Mouse (Mus musculus): ENCODE measurements around the gene Pdcl2. TPM values are rescaled to one million over a fixed set of nuclear protein-coding genes. Genes with fewer than 3 reads are reported as not detected.

Gene Pdcl2
- polyA plus RNA-seq, 1 experiment from 2014 or later, result not detected

DNA sequence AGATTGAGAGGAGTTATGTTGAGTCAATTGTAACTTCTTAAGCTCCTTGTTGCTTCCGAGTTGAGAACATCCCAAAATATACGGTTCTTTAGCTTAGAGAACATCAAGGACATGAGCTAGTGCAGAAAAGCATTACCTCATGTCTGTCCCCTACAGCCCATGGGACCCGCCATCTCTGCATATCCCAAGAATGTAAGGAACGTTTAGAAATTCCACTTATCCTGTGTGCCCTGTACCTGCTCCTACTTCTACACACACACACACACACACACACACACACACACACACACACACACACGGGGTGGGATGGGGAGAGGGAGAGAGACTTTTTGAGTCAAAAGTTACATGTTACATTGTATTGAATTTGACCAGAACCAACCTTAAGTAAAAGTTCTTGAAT lies 20.6 kb upstream of the Pdcl2 start:
- DNase-seq (no peak), ATAC-seq (ENCODE audit: low FRiP score, low TSS enrichment) (no peak)
- WGBS, result 88% methylated on average over 5 of the region's 5 CpGs
- Histone ChIP-seq H3K27ac (replicated peaks; ENCODE audit: low read depth, low read length) (no peak overlapping the region), H3K4me2 (ENCODE audit: low read length) (no peak overlapping the region), H3K9me3 (ENCODE audit: control insufficient read depth, low read length) (no peaks in the 10 kb centered on the region), H3K27me3 (ENCODE audit: control insufficient read depth, insufficient read depth, low read length) (no peaks in the 10 kb centered on the region), H3K4me3 (replicated peaks; ENCODE audit: low read depth, low read length) (no peak overlapping the region), H3K4me1 (ENCODE audit: control insufficient read depth, insufficient read depth, low read length) (no peaks in the 10 kb centered on the region), H3K36me3 (ENCODE audit: control insufficient read depth, insufficient read depth, low read length) (no peaks in the 10 kb centered on the region), H3K9ac (replicated peaks; ENCODE audit: low read length) (no peak overlapping the region)

- 63% methylated on average over 2 of the region's 2 CpGs for WGBS
- no peaks in the 10 kb centered on the region for H3K36me3 ChIP-seq (ENCODE audit: control insufficient read depth, insufficient read depth, low read length)
- no peaks in the 10 kb centered on the region for H3K9me3 ChIP-seq (ENCODE audit: control insufficient read depth, low read length)
- DNase-seq (no peak), ATAC-seq (ENCODE audit: low FRiP score, low TSS enrichment) (no peak)
- no peak overlapping the region for H3K9ac ChIP-seq (replicated peaks; ENCODE audit: low read length)
- no peak overlapping the region for H3K4me3 ChIP-seq (replicated peaks; ENCODE audit: low read depth, low read length)
- H3K4me2 ChIP-seq (ENCODE audit: low read length), result no peak overlapping the region
- no peaks in the 10 kb centered on the region for H3K4me1 ChIP-seq (ENCODE audit: control insufficient read depth, insufficient read depth, low read length)
- no peak overlapping the region for H3K27ac ChIP-seq (replicated peaks; ENCODE audit: low read depth, low read length)
- H3K27me3 ChIP-seq (ENCODE audit: control insufficient read depth, insufficient read depth, low read length), result no peaks in the 10 kb centered on the region
Observed at GRCm38 (mm10) chr5:76346137-76346536, 15.2 kb upstream of the Pdcl2 start.

GRCm38 (mm10) chr5:76340931-76341330 lies 10.0 kb upstream of the Pdcl2 start:
- WGBS, result 76% methylated on average over 2 of the region's 2 CpGs
- no peak for ATAC-seq (ENCODE audit: low FRiP score, low TSS enrichment)
- H3K9ac ChIP-seq (replicated peaks; ENCODE audit: low read length), result no peak overlapping the region
- H3K27ac ChIP-seq (replicated peaks; ENCODE audit: low read depth, low read length), result no peak overlapping the region
- H3K36me3 ChIP-seq (ENCODE audit: control insufficient read depth, insufficient read depth, low read length), result no peaks in the 10 kb centered on the region
- DNase-seq, result no peak
- no peaks in the 10 kb centered on the region for H3K4me1 ChIP-seq (ENCODE audit: control insufficient read depth, insufficient read depth, low read length)
- H3K27me3 ChIP-seq (ENCODE audit: control insufficient read depth, insufficient read depth, low read length), result no peaks in the 10 kb centered on the region
- H3K4me3 ChIP-seq (replicated peaks; ENCODE audit: low read depth, low read length), result no peak overlapping the region
- H3K4me2 ChIP-seq (ENCODE audit: low read length), result no peak overlapping the region
- H3K9me3 ChIP-seq (ENCODE audit: control insufficient read depth, low read length), result no peaks in the 10 kb centered on the region

GRCm38 (mm10) chr5:76337100-76337499 lies 6.1 kb upstream of the Pdcl2 start:
- H3K4me3 ChIP-seq (replicated peaks; ENCODE audit: low read depth, low read length), result no peak overlapping the region
- H3K27me3 ChIP-seq (ENCODE audit: control insufficient read depth, insufficient read depth, low read length), result no peaks in the 10 kb centered on the region
- WGBS, result 88% methylated on average over 8 of the region's 8 CpGs
- H3K4me1 ChIP-seq (ENCODE audit: control insufficient read depth, insufficient read depth, low read length), result no peaks in the 10 kb centered on the region
- H3K4me2 ChIP-seq (ENCODE audit: low read length), result no peak overlapping the region
- no peak for DNase-seq
- no peaks in the 10 kb centered on the region for H3K36me3 ChIP-seq (ENCODE audit: control insufficient read depth, insufficient read depth, low read length)
- ATAC-seq (ENCODE audit: low FRiP score, low TSS enrichment), result no peak
- H3K27ac ChIP-seq (replicated peaks; ENCODE audit: low read depth, low read length), result no peak overlapping the region
- H3K9me3 ChIP-seq (ENCODE audit: control insufficient read depth, low read length), result no peaks in the 10 kb centered on the region
- no peak overlapping the region for H3K9ac ChIP-seq (replicated peaks; ENCODE audit: low read length)

- 40% methylated on average over 4 of the region's 4 CpGs for WGBS
Observed at GRCm38 (mm10) chr5:76333833-76334232, 2.9 kb upstream of the Pdcl2 start.

DNA sequence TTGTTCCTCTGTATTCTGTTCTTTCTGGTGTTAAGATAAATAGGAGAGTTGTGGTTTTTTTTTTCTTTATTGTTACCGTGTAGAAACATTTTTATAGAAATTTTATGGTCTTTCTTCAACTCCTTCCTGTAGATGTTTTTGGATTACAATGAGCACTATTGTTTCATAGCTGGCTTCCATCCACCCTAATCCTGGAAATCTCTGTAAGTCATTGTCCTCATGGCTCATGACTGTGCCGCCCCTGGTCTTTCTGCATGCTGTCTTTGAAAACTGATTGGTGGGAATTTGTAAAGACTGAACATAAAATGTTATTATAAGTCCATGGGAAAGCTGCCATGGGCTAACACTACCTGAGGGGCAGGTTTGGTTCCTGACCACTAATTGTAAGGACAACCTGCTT lies 3.7 kb downstream of the Pdcl2 start:
- H3K4me2 ChIP-seq (ENCODE audit: low read length), result no peak overlapping the region
- no peaks in the 10 kb centered on the region for H3K9me3 ChIP-seq (ENCODE audit: control insufficient read depth, low read length)
- no peaks in the 10 kb centered on the region for H3K36me3 ChIP-seq (ENCODE audit: control insufficient read depth, insufficient read depth, low read length)
- H3K9ac ChIP-seq (replicated peaks; ENCODE audit: low read length), result no peak overlapping the region
- H3K4me3 ChIP-seq (replicated peaks; ENCODE audit: low read depth, low read length), result no peak overlapping the region
- ATAC-seq (ENCODE audit: low FRiP score, low TSS enrichment) (no peak), DNase-seq (peak; percentile 15)
- H3K27me3 ChIP-seq (ENCODE audit: control insufficient read depth, insufficient read depth, low read length), result no peaks in the 10 kb centered on the region
- H3K27ac ChIP-seq (replicated peaks; ENCODE audit: low read depth, low read length), result no peak overlapping the region
- WGBS, result 58% methylated on average over 2 of the region's 2 CpGs
- no peaks in the 10 kb centered on the region for H3K4me1 ChIP-seq (ENCODE audit: control insufficient read depth, insufficient read depth, low read length)

More at GRCm38 (mm10) chr5:76333833-76334232, 2.9 kb upstream of the Pdcl2 start:
- no peak overlapping the region for H3K4me2 ChIP-seq (ENCODE audit: low read length)
- no peak for ATAC-seq (ENCODE audit: low FRiP score, low TSS enrichment)
- H3K4me3 ChIP-seq (replicated peaks; ENCODE audit: low read depth, low read length), result no peak overlapping the region
- no peak overlapping the region for H3K9ac ChIP-seq (replicated peaks; ENCODE audit: low read length)
- no peaks in the 10 kb centered on the region for H3K36me3 ChIP-seq (ENCODE audit: control insufficient read depth, insufficient read depth, low read length)
- H3K27ac ChIP-seq (replicated peaks; ENCODE audit: low read depth, low read length), result no peak overlapping the region
- no peak for DNase-seq
- H3K27me3 ChIP-seq (ENCODE audit: control insufficient read depth, insufficient read depth, low read length), result no peaks in the 10 kb centered on the region
- no peaks in the 10 kb centered on the region for H3K4me1 ChIP-seq (ENCODE audit: control insufficient read depth, insufficient read depth, low read length)
- H3K9me3 ChIP-seq (ENCODE audit: control insufficient read depth, low read length), result no peaks in the 10 kb centered on the region

GRCm38 (mm10) chr5:76325113-76325512 lies 5.8 kb downstream of the Pdcl2 start:
- no peaks in the 10 kb centered on the region for H3K27me3 ChIP-seq (ENCODE audit: control insufficient read depth, insufficient read depth, low read length)
- DNase-seq, result no peak
- H3K4me3 ChIP-seq (replicated peaks; ENCODE audit: low read depth, low read length), result no peak overlapping the region
- no peaks in the 10 kb centered on the region for H3K4me1 ChIP-seq (ENCODE audit: control insufficient read depth, insufficient read depth, low read length)
- no peak for ATAC-seq (ENCODE audit: low FRiP score, low TSS enrichment)
- no peak overlapping the region for H3K27ac ChIP-seq (replicated peaks; ENCODE audit: low read depth, low read length)
- WGBS, result 86% methylated on average over 4 of the region's 4 CpGs
- no peak overlapping the region for H3K9ac ChIP-seq (replicated peaks; ENCODE audit: low read length)
- no peaks in the 10 kb centered on the region for H3K9me3 ChIP-seq (ENCODE audit: control insufficient read depth, low read length)
- no peak overlapping the region for H3K4me2 ChIP-seq (ENCODE audit: low read length)
- no peaks in the 10 kb centered on the region for H3K36me3 ChIP-seq (ENCODE audit: control insufficient read depth, insufficient read depth, low read length)

- Histone ChIP-seq H3K4me2 (ENCODE audit: low read length) (no peak overlapping the region), H3K27ac (replicated peaks; ENCODE audit: low read depth, low read length) (no peak overlapping the region), H3K36me3 (ENCODE audit: control insufficient read depth, insufficient read depth, low read length) (no peaks in the 10 kb centered on the region), H3K4me1 (ENCODE audit: control insufficient read depth, insufficient read depth, low read length) (no peaks in the 10 kb centered on the region), H3K4me3 (replicated peaks; ENCODE audit: low read depth, low read length) (no peak overlapping the region), H3K9me3 (ENCODE audit: control insufficient read depth, low read length) (no peaks in the 10 kb centered on the region), H3K9ac (replicated peaks; ENCODE audit: low read length) (no peak overlapping the region), H3K27me3 (ENCODE audit: control insufficient read depth, insufficient read depth, low read length) (no peaks in the 10 kb centered on the region)
- ATAC-seq (ENCODE audit: low FRiP score, low TSS enrichment) (no peak), DNase-seq (no peak)
- 10% methylated on average over 11 of the region's 11 CpGs for WGBS
Observed at GRCm38 (mm10) chr5:76321249-76322196, 9.4 kb downstream of the Pdcl2 start.

GRCm38 (mm10) chr5:76308206-76308605 lies 22.8 kb downstream of the Pdcl2 start:
- no peaks in the 10 kb centered on the region for H3K27me3 ChIP-seq (ENCODE audit: control insufficient read depth, insufficient read depth, low read length)
- H3K9me3 ChIP-seq (ENCODE audit: control insufficient read depth, low read length), result no peaks in the 10 kb centered on the region
- H3K27ac ChIP-seq (replicated peaks; ENCODE audit: low read depth, low read length), result no peak overlapping the region
- DNase-seq (no peak), ATAC-seq (ENCODE audit: low FRiP score, low TSS enrichment) (no peak)
- no peaks in the 10 kb centered on the region for H3K36me3 ChIP-seq (ENCODE audit: control insufficient read depth, insufficient read depth, low read length)
- 74% methylated on average over 2 of the region's 2 CpGs for WGBS
- no peak overlapping the region for H3K9ac ChIP-seq (replicated peaks; ENCODE audit: low read length)
- H3K4me1 ChIP-seq (ENCODE audit: control insufficient read depth, insufficient read depth, low read length), result peaks cover 4% of the 10 kb centered on the region
- H3K4me2 ChIP-seq (ENCODE audit: low read length), result no peak overlapping the region
- no peak overlapping the region for H3K4me3 ChIP-seq (replicated peaks; ENCODE audit: low read depth, low read length)

Data from midbrain, embryonic 14.5 days (tissue).